Mouse (Mus musculus): Measurements from ENCODE around the gene H60b.

DNA sequence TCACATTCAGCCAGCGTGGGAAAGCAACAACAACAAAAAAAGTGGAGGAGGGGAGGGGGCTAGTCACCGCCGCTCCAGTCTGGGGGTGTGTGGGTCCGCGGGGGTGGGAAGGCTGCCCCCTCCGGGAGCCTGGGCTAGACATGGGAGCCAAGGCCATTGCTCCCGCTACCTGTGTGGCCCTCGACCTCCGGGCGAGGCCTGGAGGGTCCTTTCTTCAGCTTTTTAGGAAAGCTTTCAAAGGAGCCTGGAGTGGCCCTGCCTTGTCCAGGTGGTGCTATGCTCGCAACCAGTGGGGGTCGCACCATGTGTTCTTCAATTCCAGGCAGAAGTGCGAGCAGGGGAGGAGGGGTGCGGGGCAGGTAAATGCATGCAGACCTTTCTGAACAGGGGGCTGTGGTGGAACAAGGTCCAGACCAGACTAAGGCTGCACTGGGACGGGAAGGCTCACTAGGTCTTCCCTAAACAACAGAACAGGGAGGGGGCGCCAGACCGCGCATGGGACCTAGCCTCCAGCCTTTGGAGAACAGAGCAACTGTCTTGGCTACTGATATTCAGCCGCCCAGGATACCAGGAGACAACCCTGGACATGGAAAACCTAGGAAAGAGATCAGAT lies 116.2 kb downstream of the H60b start:
- TF ChIP-seq POLR2A (IDR thresholded peaks at IDR 0.05; ENCODE audit: insufficient read depth, low read depth, low read length) (no peak), CTCF (IDR thresholded peaks at IDR 0.05; ENCODE audit: insufficient read depth, low read depth, low read length) (no peak)

All from olfactory bulb, adult 2 months (tissue).